Mouse (Mus musculus) stomach, postnatal 0 days (tissue): ENCODE results near the gene Dusp18.

Experiments
- CTCF ChIP-seq: IDR thresholded peaks from 2 replicates; pipeline ENCODE4 v1.5.1; 2016; ENCODE audit warnings: antibody characterized with exemption, low read depth, mild to moderate bottlenecking, moderate library complexity
- EP300 ChIP-seq: optimal IDR thresholded peaks from 2 replicates; pipeline ENCODE3; 2016; ENCODE audit warnings: antibody characterized with exemption

DNA sequence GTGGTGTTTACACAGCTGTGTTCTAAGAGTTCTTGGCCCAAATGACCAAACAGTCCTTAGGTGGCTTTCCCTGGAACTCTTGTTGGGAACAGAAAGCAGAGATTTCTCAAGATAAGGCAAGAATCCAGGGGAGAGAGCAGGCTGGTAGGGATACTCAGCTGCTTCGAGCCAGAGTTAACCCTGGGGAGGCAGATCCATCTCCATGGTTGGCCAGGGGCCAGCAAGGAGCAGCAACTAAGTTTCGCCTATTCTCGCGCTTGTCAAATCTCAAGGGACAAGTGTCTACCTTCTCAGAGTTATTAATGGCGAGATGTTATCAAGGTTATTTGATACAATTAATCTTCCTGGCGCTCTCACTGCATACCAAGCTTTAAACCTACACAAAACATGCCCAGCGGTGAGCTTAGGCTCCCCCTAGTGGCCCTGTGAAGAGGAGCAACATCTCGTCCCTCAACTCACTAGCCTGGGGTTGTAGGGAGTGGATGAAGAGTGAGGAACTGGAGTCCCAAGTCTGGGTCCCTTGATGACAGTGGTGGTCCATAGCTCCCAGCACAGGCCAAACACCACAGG, 26.3 kb downstream of the Dusp18 start:
- peak; percentile 83 for TF ChIP-seq CTCF
- TF ChIP-seq EP300: no peak
